Mouse (Mus musculus): Measurements from ENCODE around the gene Tiam1. TPM values are rescaled to one million over a fixed set of nuclear protein-coding genes. Genes with fewer than 3 reads are reported as not detected.

The Tiam1 gene
- total and polyA plus RNA-seq, 3 experiments = 1.8 to 5.3 (median 2.9) TPM

- Histone ChIP-seq H3K36me3 (replicated peaks) (peaks cover 3% of the 10 kb centered on the region), H3K27me3 (ENCODE audit: insufficient read depth, low read length) (no peaks in the 10 kb centered on the region), H3K4me1 (ENCODE audit: insufficient read depth, low read depth, low read length) (peaks cover 17% of the 10 kb centered on the region), H3K4me3 (ENCODE audit: low read depth, low read length) (no peak overlapping the region), H3K9me3 (replicated peaks) (peaks cover 41% of the 10 kb centered on the region)
- DNase-seq (ENCODE audit: low spot score) (no peak), ATAC-seq (ENCODE audit: extremely low read depth, insufficient number of reproducible peaks, low FRiP score, poor library complexity, severe bottlenecking) (no peak)
- TF ChIP-seq CTCF (IDR thresholded peaks at IDR 0.05; ENCODE audit: low read depth, low read length) (no peak), GATA2 (IDR thresholded peaks at IDR 0.05; ENCODE audit: borderline replicate concordance, low read depth, low read length) (no peak), POLR2AphosphoS5 (IDR thresholded peaks at IDR 0.05; ENCODE audit: insufficient replicate concordance, low read depth, low read length) (no peak), GATA1 (IDR thresholded peaks at IDR 0.05; ENCODE audit: borderline replicate concordance, low read length) (no peak)
These were observed 292.2 kb downstream of the Tiam1 start for GRCm38 (mm10) chr16:89851333-89851732.

DNA sequence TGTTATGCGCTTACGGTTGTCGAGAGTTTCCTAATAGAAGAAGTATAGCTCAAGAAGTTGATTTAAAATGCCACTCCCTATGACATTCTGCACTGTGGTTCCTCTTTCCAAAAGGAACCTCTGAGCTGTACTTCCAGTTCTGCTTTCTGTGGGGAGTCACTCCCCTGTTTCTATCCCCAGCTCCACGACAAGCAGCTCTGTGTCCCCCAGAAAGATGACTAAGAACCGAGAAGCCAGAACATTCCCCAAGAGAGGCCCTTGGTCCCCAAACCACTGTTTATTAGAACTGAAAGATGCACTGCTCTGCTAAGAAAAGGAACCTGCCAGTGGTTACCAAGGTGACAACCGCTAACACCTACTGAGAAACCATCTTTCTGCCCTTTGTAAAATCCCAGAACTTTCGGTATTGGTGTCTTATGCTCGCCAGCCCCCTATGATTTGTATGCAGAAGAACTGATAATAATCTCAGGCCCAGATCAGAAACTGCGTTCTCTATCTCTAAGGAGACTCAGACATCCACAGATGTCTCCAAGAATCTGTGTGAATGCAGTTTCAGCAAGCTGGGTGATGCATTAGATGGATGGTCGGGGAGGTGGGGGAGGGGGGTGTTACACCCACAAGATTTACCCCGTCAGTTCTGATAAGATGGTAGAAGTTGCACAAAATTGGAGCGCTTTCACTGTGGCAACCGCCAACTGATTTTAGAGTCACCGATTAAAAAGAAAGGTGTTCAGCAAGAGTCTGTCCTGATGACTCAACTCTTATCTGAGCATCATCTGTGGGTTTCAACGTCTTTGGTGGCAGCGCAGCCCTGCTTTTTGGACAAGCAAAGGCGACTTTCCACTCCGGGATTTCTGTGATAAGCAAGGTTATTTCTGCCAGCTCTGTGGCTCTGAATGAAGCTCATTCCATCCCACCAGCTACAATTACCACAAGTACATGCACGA lies 294.6 kb downstream of the Tiam1 start:
- DNase-seq (ENCODE audit: low spot score) (peak; percentile 10), ATAC-seq (ENCODE audit: extremely low read depth, insufficient number of reproducible peaks, low FRiP score, poor library complexity, severe bottlenecking) (no peak; the same call in 1 of the 2 replicates)
- H3K36me3 ChIP-seq (replicated peaks) = no peaks in the 10 kb centered on the region
- TF ChIP-seq TAL1 (conservative IDR thresholded peaks at IDR 0.05; ENCODE audit: low read depth, low read length) (no peak), POLR2AphosphoS5 (IDR thresholded peaks at IDR 0.05; ENCODE audit: insufficient replicate concordance, low read depth, low read length) (no peak), GATA1 (IDR thresholded peaks at IDR 0.05; ENCODE audit: borderline replicate concordance, low read length) (no peak), CTCF (IDR thresholded peaks at IDR 0.05; ENCODE audit: low read depth, low read length) (no peak), GATA2 (IDR thresholded peaks at IDR 0.05; ENCODE audit: borderline replicate concordance, low read depth, low read length) (no peak)
- peaks cover 35% of the 10 kb centered on the region for H3K9me3 ChIP-seq (replicated peaks)
- no peaks in the 10 kb centered on the region for H3K27me3 ChIP-seq (ENCODE audit: insufficient read depth, low read length)
- H3K4me1 ChIP-seq (ENCODE audit: insufficient read depth, low read depth, low read length) = peaks cover 19% of the 10 kb centered on the region
- no peak overlapping the region for H3K4me3 ChIP-seq (ENCODE audit: low read depth, low read length)

DNA sequence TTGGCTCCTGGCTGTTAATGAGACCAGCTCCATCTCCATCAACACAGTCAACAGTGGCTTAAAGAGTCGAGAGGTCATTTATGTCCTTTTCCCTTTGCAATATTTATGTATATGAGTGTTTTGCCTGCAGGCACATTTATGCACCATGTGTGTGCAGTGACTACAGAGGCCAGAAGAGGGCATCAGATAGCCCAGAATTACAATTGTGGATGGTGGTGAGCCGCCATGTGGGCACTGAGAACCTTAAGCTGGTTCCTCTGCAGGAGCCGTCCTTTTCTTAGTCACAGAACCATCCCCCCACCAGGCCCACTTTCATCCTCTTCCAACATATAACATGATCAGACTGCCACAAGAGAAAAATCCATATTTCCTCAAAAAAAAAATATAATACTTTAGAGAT lies 295.4 kb downstream of the Tiam1 start:
- peaks cover 19% of the 10 kb centered on the region for H3K4me1 ChIP-seq (ENCODE audit: insufficient read depth, low read depth, low read length)
- H3K9me3 ChIP-seq (replicated peaks) = peaks cover 35% of the 10 kb centered on the region
- ATAC-seq (ENCODE audit: extremely low read depth, insufficient number of reproducible peaks, low FRiP score, poor library complexity, severe bottlenecking) (no peak), DNase-seq (ENCODE audit: low spot score) (no peak)
- H3K4me3 ChIP-seq (ENCODE audit: low read depth, low read length) = no peak overlapping the region
- H3K27me3 ChIP-seq (ENCODE audit: insufficient read depth, low read length) = no peaks in the 10 kb centered on the region
- H3K36me3 ChIP-seq (replicated peaks) = no peaks in the 10 kb centered on the region
- TF ChIP-seq GATA2 (IDR thresholded peaks at IDR 0.05; ENCODE audit: borderline replicate concordance, low read depth, low read length) = no peak
- TF ChIP-seq CTCF (IDR thresholded peaks at IDR 0.05; ENCODE audit: low read depth, low read length) = no peak
- TF ChIP-seq POLR2AphosphoS5 (IDR thresholded peaks at IDR 0.05; ENCODE audit: insufficient replicate concordance, low read depth, low read length) = no peak
- TF ChIP-seq GATA1 (IDR thresholded peaks at IDR 0.05; ENCODE audit: borderline replicate concordance, low read length) = no peak
- TF ChIP-seq TAL1 (conservative IDR thresholded peaks at IDR 0.05; ENCODE audit: low read depth, low read length) = no peak

GRCm38 (mm10) chr16:89845461-89845860 lies 298.1 kb downstream of the Tiam1 start:
- ATAC-seq (ENCODE audit: extremely low read depth, insufficient number of reproducible peaks, low FRiP score, poor library complexity, severe bottlenecking) (no peak), DNase-seq (ENCODE audit: low spot score) (no peak)
- peaks cover 19% of the 10 kb centered on the region for H3K4me1 ChIP-seq (ENCODE audit: insufficient read depth, low read depth, low read length)
- TF ChIP-seq GATA1 (IDR thresholded peaks at IDR 0.05; ENCODE audit: borderline replicate concordance, low read length) (no peak), GATA2 (IDR thresholded peaks at IDR 0.05; ENCODE audit: borderline replicate concordance, low read depth, low read length) (no peak), POLR2AphosphoS5 (IDR thresholded peaks at IDR 0.05; ENCODE audit: insufficient replicate concordance, low read depth, low read length) (no peak), TAL1 (conservative IDR thresholded peaks at IDR 0.05; ENCODE audit: low read depth, low read length) (no peak), CTCF (IDR thresholded peaks at IDR 0.05; ENCODE audit: low read depth, low read length) (no peak)
- no peak overlapping the region for H3K4me3 ChIP-seq (ENCODE audit: low read depth, low read length)
- peaks cover 43% of the 10 kb centered on the region for H3K9me3 ChIP-seq (replicated peaks)
- H3K27me3 ChIP-seq (ENCODE audit: insufficient read depth, low read length) = no peaks in the 10 kb centered on the region
- H3K36me3 ChIP-seq (replicated peaks) = no peaks in the 10 kb centered on the region

- H3K36me3 ChIP-seq (replicated peaks) = no peaks in the 10 kb centered on the region
- no peaks in the 10 kb centered on the region for H3K27me3 ChIP-seq (ENCODE audit: insufficient read depth, low read length)
- H3K4me1 ChIP-seq (ENCODE audit: insufficient read depth, low read depth, low read length) = peaks cover 16% of the 10 kb centered on the region
- no peak for ATAC-seq (ENCODE audit: extremely low read depth, insufficient number of reproducible peaks, low FRiP score, poor library complexity, severe bottlenecking)
- no peak overlapping the region for H3K4me3 ChIP-seq (ENCODE audit: low read depth, low read length)
- TF ChIP-seq CTCF (IDR thresholded peaks at IDR 0.05; ENCODE audit: low read depth, low read length) = no peak
- TF ChIP-seq TAL1 (conservative IDR thresholded peaks at IDR 0.05; ENCODE audit: low read depth, low read length) = no peak
- TF ChIP-seq GATA1 (IDR thresholded peaks at IDR 0.05; ENCODE audit: borderline replicate concordance, low read length) = no peak
- no peak for TF ChIP-seq GATA2 (IDR thresholded peaks at IDR 0.05; ENCODE audit: borderline replicate concordance, low read depth, low read length)
- no peak for TF ChIP-seq POLR2AphosphoS5 (IDR thresholded peaks at IDR 0.05; ENCODE audit: insufficient replicate concordance, low read depth, low read length)
- H3K9me3 ChIP-seq (replicated peaks) = peaks cover 43% of the 10 kb centered on the region
- no peak for DNase-seq (ENCODE audit: low spot score)
These were observed 299.0 kb downstream of the Tiam1 start for GRCm38 (mm10) chr16:89844580-89844979.

DNA sequence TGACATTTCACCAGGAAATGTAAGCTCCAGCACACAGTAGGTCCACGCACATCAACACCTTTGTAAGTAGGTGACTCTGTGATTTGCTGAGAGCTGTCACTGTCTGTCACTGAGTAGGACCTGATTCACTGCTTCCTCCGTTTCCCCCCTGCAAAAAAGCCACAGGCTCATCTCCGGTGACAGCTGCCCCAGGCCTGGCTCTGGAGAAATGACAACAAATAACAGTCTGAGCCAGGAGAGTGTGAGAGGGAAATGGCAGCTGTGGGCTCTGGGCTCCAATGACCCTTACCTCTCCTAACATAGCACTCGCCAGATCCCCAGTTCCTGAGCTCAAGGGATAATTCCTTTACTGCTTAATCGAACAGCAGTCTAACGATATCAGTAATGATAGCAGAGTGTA lies 301.7 kb downstream of the Tiam1 start:
- peaks cover 43% of the 10 kb centered on the region for H3K9me3 ChIP-seq (replicated peaks)
- ATAC-seq (ENCODE audit: extremely low read depth, insufficient number of reproducible peaks, low FRiP score, poor library complexity, severe bottlenecking) = no peak
- no peaks in the 10 kb centered on the region for H3K27me3 ChIP-seq (ENCODE audit: insufficient read depth, low read length)
- H3K4me3 ChIP-seq (ENCODE audit: low read depth, low read length) = no peak overlapping the region
- no peak for TF ChIP-seq POLR2AphosphoS5 (IDR thresholded peaks at IDR 0.05; ENCODE audit: insufficient replicate concordance, low read depth, low read length)
- no peak for TF ChIP-seq TAL1 (conservative IDR thresholded peaks at IDR 0.05; ENCODE audit: low read depth, low read length)
- TF ChIP-seq GATA1 (IDR thresholded peaks at IDR 0.05; ENCODE audit: borderline replicate concordance, low read length) = no peak
- no peak for TF ChIP-seq GATA2 (IDR thresholded peaks at IDR 0.05; ENCODE audit: borderline replicate concordance, low read depth, low read length)
- no peak for TF ChIP-seq CTCF (IDR thresholded peaks at IDR 0.05; ENCODE audit: low read depth, low read length)
- peaks cover 2% of the 10 kb centered on the region; the same call in 1 of the 2 replicates for H3K4me1 ChIP-seq (ENCODE audit: insufficient read depth, low read depth, low read length)
- no peaks in the 10 kb centered on the region for H3K36me3 ChIP-seq (replicated peaks)
- DNase-seq (ENCODE audit: low spot score) = no peak
